In genomic region chr7:58752041-58752440, GRCm38 (mm10) we compare ENCODE assay signal across 13 mouse cellular contexts.
A peak's percentile ranks its signal among the peaks of the same experiment; 100 is the strongest.
DNase-seq lines count a peak whose midpoint lies in the region; ATAC-seq and TF ChIP-seq lines count a peak whose summit lies in the region.
"Had no signal": no experiment of that assay in that cellular context is flagged by ENCODE, and none has a peak within 500 bp of the region (broad histone marks: within the 10 kb centered on the region; RNA-seq: fewer than 3 reads in every experiment).

No protein-coding gene starts in this region.

- TF ChIP-seq POLR2A in thymus, adult 2 months (IDR thresholded peaks at IDR 0.05; ENCODE audit: control insufficient read depth, extremely low read depth, insufficient read depth, low read length, poor library complexity) = no peak

- WGBS in forebrain, postnatal 0 days = 75% methylated on average over 5 of the region's 5 CpGs
- 92% methylated on average over 5 of the region's 5 CpGs for WGBS in forebrain, embryonic 11.5 days
- 41% methylated on average over 5 of the region's 5 CpGs for WGBS in kidney, embryonic 14.5 days
- 93% methylated on average over 5 of the region's 5 CpGs for WGBS in thymus, adult 2 months

- H3K4me3 ChIP-seq in forebrain, postnatal 0 days (ENCODE audit: low read depth, low read length) = no peak overlapping the region
- H3K4me3 ChIP-seq in forebrain, embryonic 11.5 days (ENCODE audit: low read depth, low read length) = no peak overlapping the region
- H3K4me3 ChIP-seq in kidney, embryonic 14.5 days (ENCODE audit: low read length) = no peak overlapping the region
- no peak overlapping the region for H3K4me3 ChIP-seq in thymus, adult 2 months (ENCODE audit: control insufficient read depth, insufficient read depth, low read length)
- H3K4me3 ChIP-seq: forebrain, embryonic 10.5 days; limb, embryonic 13.5 days; lung, embryonic 15.5 days had no signal

- no peaks in the 10 kb centered on the region for H3K36me3 ChIP-seq in forebrain, postnatal 0 days (ENCODE audit: insufficient read depth)
- no peaks in the 10 kb centered on the region for H3K36me3 ChIP-seq in forebrain, embryonic 11.5 days (ENCODE audit: control insufficient read depth, insufficient read depth, low read length)
- H3K36me3 ChIP-seq in kidney, embryonic 14.5 days (ENCODE audit: control insufficient read depth, insufficient read depth, low read length) = no peaks in the 10 kb centered on the region
- no peaks in the 10 kb centered on the region for H3K36me3 ChIP-seq in thymus, adult 2 months (ENCODE audit: control insufficient read depth, insufficient read depth, low read length)
- H3K36me3 ChIP-seq: forebrain, embryonic 10.5 days; limb, embryonic 13.5 days; lung, embryonic 15.5 days had no signal

- H3K9me3 ChIP-seq in forebrain, postnatal 0 days (ENCODE audit: low read length) = no peaks in the 10 kb centered on the region
- H3K9me3 ChIP-seq in forebrain, embryonic 11.5 days (ENCODE audit: control insufficient read depth, low read length) = no peaks in the 10 kb centered on the region
- no peaks in the 10 kb centered on the region for H3K9me3 ChIP-seq in kidney, embryonic 14.5 days (ENCODE audit: control insufficient read depth, low read length)
- H3K9me3 ChIP-seq: forebrain, embryonic 10.5 days; limb, embryonic 13.5 days; lung, embryonic 15.5 days had no signal

- no peak overlapping the region for H3K27ac ChIP-seq in forebrain, postnatal 0 days (ENCODE audit: low read depth, low read length)
- no peak overlapping the region for H3K27ac ChIP-seq in forebrain, embryonic 11.5 days (ENCODE audit: low read depth, low read length)
- H3K27ac ChIP-seq in kidney, embryonic 14.5 days (ENCODE audit: low read depth, low read length) = no peak overlapping the region
- H3K27ac ChIP-seq in thymus, adult 2 months (ENCODE audit: control insufficient read depth, insufficient read depth, low read length) = peak overlapping the region; percentile 21; the same call in 1 of the 2 replicates
- H3K27ac ChIP-seq: forebrain, embryonic 10.5 days; limb, embryonic 13.5 days; lung, embryonic 15.5 days had no signal

- H3K4me2 ChIP-seq in forebrain, postnatal 0 days (ENCODE audit: low read depth) = no peak overlapping the region
- H3K4me2 ChIP-seq in forebrain, embryonic 11.5 days (ENCODE audit: low read depth, low read length, severe bottlenecking) = no peak overlapping the region
- no peak overlapping the region for H3K4me2 ChIP-seq in kidney, embryonic 14.5 days (replicated peaks; ENCODE audit: low read depth, low read length)
- H3K4me2 ChIP-seq: limb, embryonic 13.5 days; lung, embryonic 15.5 days had no signal

- no peak for DNase-seq in forebrain, postnatal 0 days
- DNase-seq in forebrain, embryonic 11.5 days (ENCODE audit: low spot score) = no peak
- DNase-seq in kidney, adult 18-20 months = no peak
- no peak for DNase-seq in thymus, adult 2 months
- no peak for DNase-seq in thymus, postnatal 25 days
- DNase-seq in c-Kit-positive CD71-positive TER-119-positive erythroid progenitor cells, embryonic 14.5 days (ENCODE audit: low spot score) = no peak
- DNase-seq in layer of hippocampus, adult 8-10 months (ENCODE audit: low spot score in 2 of 2) = no peak
- DNase-seq: cerebellum, adult 2 months; thymus, adult 18-20 months had no signal

- no peaks in the 10 kb centered on the region for H3K4me1 ChIP-seq in forebrain, postnatal 0 days (ENCODE audit: insufficient read depth)
- no peaks in the 10 kb centered on the region for H3K4me1 ChIP-seq in forebrain, embryonic 11.5 days (replicated peaks; ENCODE audit: control insufficient read depth, insufficient read depth, low read length)
- no peaks in the 10 kb centered on the region for H3K4me1 ChIP-seq in kidney, embryonic 14.5 days (ENCODE audit: control insufficient read depth, insufficient read depth, low read length)
- H3K4me1 ChIP-seq in thymus, adult 2 months (replicated peaks; ENCODE audit: control insufficient read depth, insufficient read depth, low read length) = peaks cover 39% of the 10 kb centered on the region
- H3K4me1 ChIP-seq: forebrain, embryonic 10.5 days; limb, embryonic 13.5 days; lung, embryonic 15.5 days had no signal

- no peaks in the 10 kb centered on the region for H3K27me3 ChIP-seq in forebrain, postnatal 0 days (ENCODE audit: insufficient read depth, low read length)
- no peaks in the 10 kb centered on the region for H3K27me3 ChIP-seq in forebrain, embryonic 11.5 days (ENCODE audit: control insufficient read depth, insufficient read depth, low read length)
- H3K27me3 ChIP-seq in kidney, embryonic 14.5 days (ENCODE audit: control insufficient read depth, insufficient read depth, low read length) = no peaks in the 10 kb centered on the region
- H3K27me3 ChIP-seq in thymus, adult 2 months (ENCODE audit: control insufficient read depth, insufficient read depth, low read length) = no peaks in the 10 kb centered on the region
- H3K27me3 ChIP-seq: limb, embryonic 13.5 days; lung, embryonic 15.5 days had no signal

- no peak for TF ChIP-seq CTCF in forebrain, postnatal 0 days (IDR thresholded peaks at IDR 0.05; ENCODE audit: low read depth)
- no peak for TF ChIP-seq CTCF in thymus, adult 2 months (IDR thresholded peaks at IDR 0.05; ENCODE audit: borderline replicate concordance, control insufficient read depth, extremely low read depth, insufficient read depth, low read length, poor library complexity)

- H3K9ac ChIP-seq in forebrain, postnatal 0 days = no peak overlapping the region
- H3K9ac ChIP-seq in forebrain, embryonic 11.5 days (ENCODE audit: low read length) = no peak overlapping the region
- no peak overlapping the region for H3K9ac ChIP-seq in kidney, embryonic 14.5 days (ENCODE audit: low read depth, low read length)
- H3K9ac ChIP-seq: limb, embryonic 13.5 days; lung, embryonic 15.5 days had no signal

- 0 out of 2 replicates have a peak, but pooled peaks have one; percentile 23 for ATAC-seq in forebrain, postnatal 0 days
- no peak for ATAC-seq in forebrain, embryonic 11.5 days (replicated peaks; ENCODE audit: low FRiP score)
- 0 out of 2 replicates have a peak, but pooled peaks have one; percentile 40 for ATAC-seq in kidney, embryonic 14.5 days (ENCODE audit: low FRiP score, low TSS enrichment)
